Mouse (Mus musculus): ENCODE results near the gene Glrx5. TPM values are rescaled to one million over a fixed set of nuclear protein-coding genes. Genes with fewer than 3 reads are reported as not detected.
A peak's percentile ranks its signal among the peaks of the same experiment; 100 is the strongest.

Gene Glrx5
- total and polyA plus RNA-seq, 3 experiments: 161 to 218 (median 186) TPM

DNA sequence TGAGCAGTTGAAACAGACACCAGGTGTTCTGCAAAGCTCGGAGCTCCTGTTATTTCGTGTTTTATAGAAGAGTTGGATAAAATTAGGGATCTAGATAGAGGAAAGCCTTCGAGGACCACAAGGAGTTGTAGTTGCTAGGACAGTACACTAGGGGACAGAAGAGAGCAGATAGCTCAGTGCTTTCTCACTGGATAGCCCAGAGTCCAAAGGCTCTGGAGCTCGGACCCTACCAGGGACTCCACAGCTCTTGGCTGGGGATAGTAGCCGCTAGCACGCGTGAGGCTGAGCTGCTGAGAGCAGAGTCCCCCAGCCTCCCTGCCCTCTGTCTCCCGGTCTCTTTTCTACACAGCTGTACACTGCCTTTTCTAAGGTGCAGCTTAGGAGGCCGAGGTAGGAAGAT is 41.2 kb downstream of the Glrx5 start:
- DNase-seq: peak; percentile 38

DNA sequence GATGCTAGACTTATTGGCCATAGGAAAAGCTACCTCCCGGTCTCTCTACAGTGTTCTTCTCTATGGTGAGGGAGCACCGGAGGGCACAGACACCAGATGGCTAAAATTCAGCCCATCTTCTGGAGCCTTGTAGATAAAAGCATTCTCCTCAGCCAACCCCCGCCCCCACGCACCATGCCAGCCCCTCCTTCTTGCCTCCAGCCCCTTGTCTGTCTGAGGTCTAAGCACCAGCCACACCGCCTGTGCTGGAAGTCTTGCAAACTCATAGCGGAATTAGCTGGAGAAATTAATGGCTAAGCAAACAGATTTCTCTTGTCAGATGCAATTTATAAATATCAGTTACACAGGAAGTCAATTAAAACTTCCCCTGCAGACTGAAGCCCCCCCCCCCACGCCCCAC is 43.0 kb downstream of the Glrx5 start:
- DNase-seq: no peak

DNA sequence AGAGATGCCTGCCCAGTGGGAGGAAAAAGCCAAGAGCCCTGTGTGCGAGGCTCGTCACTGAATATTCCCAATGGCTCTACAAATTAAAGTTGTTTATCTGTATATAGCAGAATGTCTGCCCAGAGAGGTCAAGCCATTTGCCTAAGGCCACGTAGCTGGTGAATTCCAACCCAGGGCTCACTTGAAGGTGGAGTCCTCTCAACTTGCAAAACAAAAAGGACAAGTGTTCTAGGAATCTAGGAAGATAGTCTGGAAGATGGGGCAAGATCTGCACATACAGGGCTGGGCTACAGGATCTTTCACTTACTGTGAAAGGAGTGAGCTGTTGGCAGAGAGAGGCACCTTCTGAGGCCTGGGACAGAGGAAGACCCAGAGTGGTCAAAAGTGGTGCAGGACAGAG is 44.0 kb downstream of the Glrx5 start:
- no peak for DNase-seq

DNA sequence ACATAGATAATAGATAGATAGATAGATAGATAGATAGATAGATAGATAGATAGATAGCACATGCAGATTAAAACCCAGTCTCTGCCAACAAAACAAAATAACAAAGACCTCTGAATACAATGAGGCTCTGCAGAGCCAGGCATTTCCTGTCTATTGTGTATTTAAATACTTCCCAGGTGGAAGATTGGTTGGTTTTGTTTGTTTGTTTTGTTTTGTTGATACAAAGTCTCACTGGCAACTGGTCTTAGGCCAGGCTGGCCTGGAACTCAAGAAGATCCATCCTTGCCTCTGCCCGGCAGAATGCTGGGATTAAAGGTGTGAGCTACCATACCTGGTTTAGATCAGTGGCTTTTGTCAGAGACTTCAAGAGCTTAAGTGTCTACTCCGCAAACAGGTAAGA is 44.7 kb downstream of the Glrx5 start:
- DNase-seq: no peak

DNA sequence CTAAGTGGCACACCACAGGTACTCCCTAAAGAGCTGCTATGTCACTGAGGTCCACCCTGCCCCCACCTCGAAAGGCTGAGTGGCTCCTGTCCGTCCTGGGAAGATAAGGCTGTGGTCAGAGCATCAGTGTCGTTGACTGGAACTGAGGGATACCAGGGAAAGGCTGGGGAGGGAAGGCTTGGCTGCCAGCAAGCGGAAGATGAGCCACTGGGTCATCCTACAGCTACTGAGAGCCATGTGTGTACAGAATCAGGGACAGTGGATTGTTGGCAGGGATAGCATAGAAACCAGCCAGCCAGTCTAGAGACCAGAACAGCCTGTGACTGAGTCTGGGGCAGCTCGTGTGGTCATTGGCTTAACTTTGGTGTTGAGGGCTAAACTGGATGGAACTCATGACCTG is 51.7 kb downstream of the Glrx5 start:
- peak; percentile 27 for DNase-seq

DNA sequence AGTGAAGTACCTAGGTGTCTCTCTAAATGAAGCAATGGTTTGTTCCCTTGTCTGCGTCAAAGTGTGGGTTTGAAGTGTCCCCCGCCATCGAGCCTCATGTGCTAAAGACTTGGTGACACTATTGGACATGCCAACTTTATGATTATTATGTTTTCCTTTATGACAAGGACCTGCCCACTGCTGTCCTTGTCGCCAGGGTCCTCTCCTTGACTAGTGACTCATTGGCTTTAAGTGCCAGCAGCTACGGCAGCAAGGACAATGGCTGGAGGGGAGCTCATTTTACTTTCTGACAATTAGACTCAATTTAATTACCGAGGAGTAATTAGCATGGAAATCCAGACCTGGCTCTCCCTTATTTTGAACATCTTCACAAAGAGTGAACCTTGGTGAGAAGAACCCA is 52.3 kb downstream of the Glrx5 start:
- DNase-seq: peak; percentile 70

DNA sequence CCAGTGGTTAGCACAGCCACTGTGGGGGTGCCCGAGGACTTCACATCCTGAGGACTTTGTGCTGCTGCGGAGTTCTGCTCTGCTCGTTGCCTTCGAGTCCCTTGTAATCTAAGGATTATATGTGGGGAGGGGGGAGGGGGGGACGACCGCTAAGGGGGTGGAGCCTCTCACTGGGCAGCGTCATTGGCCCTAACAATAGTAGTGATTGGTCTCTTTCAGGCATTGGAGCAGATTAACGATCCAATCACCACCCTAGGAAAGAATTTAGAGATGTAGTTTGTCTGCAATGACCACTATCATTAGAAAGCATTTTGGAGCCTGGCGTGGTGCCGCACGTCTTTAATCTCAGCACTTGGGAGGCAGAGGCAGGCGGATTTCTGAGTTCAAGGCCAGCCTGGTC is 52.8 kb downstream of the Glrx5 start:
- no peak for DNase-seq

DNA sequence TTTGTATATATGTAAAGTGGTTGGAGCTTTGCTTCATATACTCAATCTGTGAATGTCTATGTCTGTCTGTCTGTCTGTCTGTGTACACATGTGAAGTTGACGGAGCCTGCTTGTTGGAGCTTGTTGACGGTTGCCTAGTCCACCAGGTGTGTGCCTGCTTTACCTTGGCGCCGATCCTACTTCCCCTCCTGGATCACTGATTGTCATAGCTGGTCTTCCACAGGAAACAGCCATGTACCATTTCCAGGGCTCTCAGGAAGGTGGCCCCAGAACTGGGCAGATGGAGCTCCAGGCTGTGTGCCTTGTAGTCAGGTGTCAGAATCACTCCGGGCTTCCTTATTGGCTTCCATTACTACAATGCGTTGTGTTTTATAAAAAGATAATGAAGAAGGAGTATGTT is 54.3 kb downstream of the Glrx5 start:
- no peak for DNase-seq

DNA sequence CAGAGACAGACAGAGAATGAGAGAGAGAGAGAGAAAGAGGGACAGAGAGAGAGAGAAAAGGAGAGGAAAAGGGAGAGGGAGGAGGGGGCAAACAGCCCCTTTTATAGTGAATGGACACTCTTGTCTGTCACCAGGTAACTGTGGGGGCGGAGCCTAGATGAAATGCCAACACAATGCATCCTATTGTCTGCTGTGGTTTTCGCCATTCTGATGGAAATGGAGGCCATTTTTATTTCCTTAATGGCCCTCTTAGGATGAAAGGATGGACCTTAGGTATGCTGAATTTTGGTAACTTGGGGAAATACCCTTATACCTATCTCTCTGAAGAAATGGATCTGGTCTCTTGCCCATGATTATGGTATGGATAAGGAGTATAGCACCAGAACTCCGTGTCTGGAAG is 54.9 kb downstream of the Glrx5 start:
- DNase-seq: no peak

DNA sequence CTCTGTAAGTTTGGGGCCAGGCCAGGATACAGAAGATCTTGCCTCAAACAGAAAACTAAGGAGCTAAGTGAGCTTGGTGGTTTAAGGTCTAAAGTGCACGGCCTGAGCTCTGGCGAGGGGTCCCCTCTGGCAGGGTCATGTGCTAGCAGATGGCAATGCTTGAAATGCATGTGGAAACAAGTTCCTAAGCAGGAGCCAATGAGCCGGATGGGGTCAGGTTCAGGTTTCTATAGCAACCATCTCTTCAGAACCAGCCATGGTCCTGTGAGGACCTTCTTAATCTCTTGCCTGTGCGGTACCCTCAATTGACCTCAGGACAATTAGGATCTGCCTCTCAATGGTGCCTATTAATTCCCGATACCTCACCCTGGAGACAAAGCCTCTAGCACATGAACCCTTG is 56.7 kb downstream of the Glrx5 start:
- no peak for DNase-seq

DNA sequence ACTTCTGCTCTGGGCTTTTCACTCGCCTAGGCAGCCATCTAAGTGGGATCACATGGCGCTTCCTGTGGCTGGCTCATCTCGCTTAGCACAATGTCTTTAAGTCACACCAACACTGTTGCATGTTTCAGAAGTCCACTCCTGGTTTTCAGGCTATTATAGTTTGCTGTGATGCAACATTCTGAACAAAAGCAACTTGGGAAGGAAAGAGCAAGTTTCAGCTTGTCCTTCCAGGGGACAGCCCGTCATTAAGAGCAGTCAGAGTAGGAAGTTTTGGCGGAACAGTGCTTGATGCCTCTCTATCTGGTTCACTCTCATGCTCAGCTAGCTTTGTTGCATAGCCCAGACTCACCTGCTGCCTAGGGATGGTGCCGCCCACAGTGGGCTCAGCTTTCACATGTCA is 59.1 kb downstream of the Glrx5 start:
- no peak for DNase-seq

Small RNA genes lying within 50 kb of the gene (microRNA-seq; reads per million reads assigned to microRNA genes)
- gene Mir3069: 2.4 to 16.5 reads per million in 2 experiments

Other genes with a start within 250 kb of the Glrx5 start
- gene Clmn, start 167.6 kb upstream of the Glrx5 start, total RNA-seq (2021): 10 to 100 TPM in 1 of 2 experiments, 1 to 10 TPM in 1; 9.3 to 13.1 TPM
- gene Clmn, start 167.6 kb upstream of the Glrx5 start, polyA plus RNA-seq (2012; rRNA removed): 1.4 and 1.5 TPM in 2 replicates
- 10 to 100 TPM in 1 of 2 experiments, 1 to 10 TPM in 1; 9.1 to 16.1 TPM for gene Syne3, start 22.9 kb upstream of the Glrx5 start, total RNA-seq (2021)
- 4.3 and 4.5 TPM in 2 replicates for gene Syne3, start 22.9 kb upstream of the Glrx5 start, polyA plus RNA-seq (2012; rRNA removed)
- not detected for gene Tcl1b2, start 113.3 kb downstream of the Glrx5 start, total RNA-seq (2021)
- not detected in 2 replicates for gene Tcl1b2, start 113.3 kb downstream of the Glrx5 start, polyA plus RNA-seq (2012; rRNA removed)
- gene Tcl1b1, start 127.0 kb downstream of the Glrx5 start, total RNA-seq (2021): not detected
- not detected in 2 replicates for gene Tcl1b1, start 127.0 kb downstream of the Glrx5 start, polyA plus RNA-seq (2012; rRNA removed)
- gene Tcl1b5, start 143.7 kb downstream of the Glrx5 start, total RNA-seq (2021): not detected
- gene Tcl1b5, start 143.7 kb downstream of the Glrx5 start, polyA plus RNA-seq (2012; rRNA removed): not detected in 2 replicates
- not detected for gene Tcl1b3, start 158.4 kb downstream of the Glrx5 start, total RNA-seq (2021)
- gene Tcl1b3, start 158.4 kb downstream of the Glrx5 start, polyA plus RNA-seq (2012; rRNA removed): not detected in 2 replicates
- gene Tcl1b4, start 169.3 kb downstream of the Glrx5 start, total RNA-seq (2021): not detected
- not detected in 2 replicates for gene Tcl1b4, start 169.3 kb downstream of the Glrx5 start, polyA plus RNA-seq (2012; rRNA removed)
- gene Tcl1, start 190.1 kb downstream of the Glrx5 start, total RNA-seq (2021): under 1 TPM in 1 of 2 experiments, not detected in 1; 0.45 TPM
- not detected in 2 replicates for gene Tcl1, start 190.1 kb downstream of the Glrx5 start, polyA plus RNA-seq (2012; rRNA removed)